Mouse (Mus musculus) kidney, embryonic 15.5 days (tissue): Measurements from ENCODE around the gene Fam25c. TPM values are rescaled to one million over a fixed set of nuclear protein-coding genes. Genes with fewer than 3 reads are reported as not detected.

ENCODE experiments used
- ATAC-seq: fragments of 200-750 bp; cut with Nextera tagmentation; replicated peaks from 2 replicates; pipeline ENCODE4 v1.8.0; 2017; ENCODE audit warnings: moderate TSS enrichment; ENCODE audit not compliant: low FRiP score
- H3K27ac ChIP-seq: fragments of 300-500 bp; sonication (generic); 2 replicates; pipeline ENCODE4 v1.5.1; 2015; ENCODE audit warnings: mild to moderate bottlenecking, inconsistent platforms
- H3K27me3 ChIP-seq: fragments of 300-500 bp; sonication (generic); 2 replicates; pipeline ENCODE4 v1.6.1; 2015; ENCODE audit warnings: inconsistent platforms
- H3K36me3 ChIP-seq: fragments of 300-500 bp; sonication (generic); 2 replicates; pipeline ENCODE4 v1.6.1; 2015; ENCODE audit warnings: inconsistent platforms
- H3K4me1 ChIP-seq: fragments of 300-500 bp; sonication (generic); 2 replicates; pipeline ENCODE4 v1.6.1; 2015; ENCODE audit warnings: inconsistent platforms
- H3K4me2 ChIP-seq: fragments of 300-500 bp; sonication (generic); 2 replicates; pipeline ENCODE4 v1.6.1; 2015; ENCODE audit warnings: moderate library complexity, mild to moderate bottlenecking, inconsistent platforms
- H3K4me3 ChIP-seq: fragments of 300-500 bp; sonication (generic); replicated peaks from 2 replicates; pipeline ENCODE4 v1.5.1; 2015; ENCODE audit warnings: mild to moderate bottlenecking, inconsistent platforms
- H3K9ac ChIP-seq: fragments of 300-500 bp; sonication (generic); 2 replicates; pipeline ENCODE4 v1.6.1; 2015; ENCODE audit warnings: mild to moderate bottlenecking, inconsistent platforms
- H3K9me3 ChIP-seq: fragments of 300-500 bp; sonication (generic); replicated peaks from 2 replicates; pipeline ENCODE4 v1.6.1; 2016; ENCODE audit warnings: inconsistent platforms
- WGBS: fragments of 180-500 bp; shearing (Covaris S2); methylation state at CpG from one replicate; pipeline ENCODE4 v1.1.7; 2015; ENCODE audit warnings: mixed read lengths; 5-methylcytosine and 5-hydroxymethylcytosine counted together
- polyA plus RNA-seq: library from polyadenylated mRNA; unstranded; fragments of >200 nt; fragmentation: Nextera tagmentation; extraction: Ambion mirVana; gene quantifications from 2 replicates; pipeline ENCODE4 v1.2.1, GENCODE M21; 2015

Fam25c gene
- polyA plus RNA-seq, 1 experiment from 2014 or later, result not detected

- WGBS, result 32% methylated on average over 18 of the region's 18 CpGs
- H3K9ac ChIP-seq, result peak overlapping the region; percentile 37; the same call in 1 of the 2 replicates
- no peaks in the 10 kb centered on the region for H3K9me3 ChIP-seq
- no peaks in the 10 kb centered on the region for H3K36me3 ChIP-seq
- H3K27ac ChIP-seq, result no peak overlapping the region
- H3K4me2 ChIP-seq, result peak overlapping the region; percentile 90
- H3K4me3 ChIP-seq, result peak overlapping the region; percentile 50
- no peaks in the 10 kb centered on the region for H3K27me3 ChIP-seq
- H3K4me1 ChIP-seq, result peaks cover 15% of the 10 kb centered on the region
- peak; percentile 65 for ATAC-seq
Observed at GRCm38 (mm10) chr14:34362726-34363445, 7.7 kb upstream of the Fam25c start.

DNA sequence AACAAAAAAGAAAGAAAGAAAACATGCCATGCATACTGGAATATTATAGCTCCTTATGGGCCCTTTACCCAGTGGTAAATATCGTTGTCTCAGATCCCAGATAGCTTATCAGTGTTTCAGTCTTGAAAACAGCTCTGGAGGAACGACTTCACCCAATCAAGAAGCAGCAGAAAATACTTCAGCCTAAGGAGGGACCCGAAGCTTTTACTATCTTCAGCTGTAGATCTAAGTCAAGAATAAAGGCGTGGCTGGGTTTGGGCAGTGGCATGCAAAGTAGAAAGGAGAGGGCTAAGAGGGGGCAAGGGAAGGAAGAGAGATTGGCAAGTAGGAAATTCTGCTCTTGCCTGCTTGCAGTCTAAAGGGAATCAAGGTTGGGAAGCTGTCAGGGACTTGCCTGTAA is 6.9 kb upstream of the Fam25c start:
- H3K4me2 ChIP-seq, result no peak overlapping the region
- H3K36me3 ChIP-seq, result no peaks in the 10 kb centered on the region
- H3K9ac ChIP-seq, result no peak overlapping the region
- H3K27ac ChIP-seq, result no peak overlapping the region
- no peak for ATAC-seq
- no peaks in the 10 kb centered on the region for H3K27me3 ChIP-seq
- peaks cover 15% of the 10 kb centered on the region for H3K4me1 ChIP-seq
- no peak overlapping the region for H3K4me3 ChIP-seq
- H3K9me3 ChIP-seq, result no peaks in the 10 kb centered on the region
- WGBS, result 70% methylated on average over 4 of the region's 4 CpGs

DNA sequence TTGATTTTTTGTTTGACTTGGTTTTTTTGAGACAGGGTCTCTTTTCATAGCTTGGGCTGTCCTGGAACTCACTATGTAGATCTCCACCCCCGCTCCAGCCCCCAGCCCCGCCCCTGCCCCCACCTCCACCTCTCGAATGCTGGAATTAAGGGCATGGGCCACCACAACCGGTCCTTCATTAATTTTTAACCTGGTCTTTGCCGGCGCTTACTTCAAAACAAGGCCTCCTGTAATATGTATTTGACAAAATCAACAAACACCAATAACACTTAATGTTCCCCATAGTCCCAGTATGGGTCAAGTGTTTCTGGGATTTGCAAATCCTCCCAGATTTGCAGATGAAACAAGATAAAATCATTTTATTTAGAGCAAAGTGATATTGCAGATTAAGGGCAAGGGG is 5.0 kb upstream of the Fam25c start:
- WGBS, result 46% methylated on average over 6 of the region's 6 CpGs
- peaks cover 15% of the 10 kb centered on the region for H3K4me1 ChIP-seq
- no peak for ATAC-seq

GRCm38 (mm10) chr14:34359676-34360244 is 4.5 kb upstream of the Fam25c start:
- no peak overlapping the region for H3K4me3 ChIP-seq
- ATAC-seq, result no peak
- peaks cover 18% of the 10 kb centered on the region for H3K4me1 ChIP-seq
- WGBS, result 54% methylated on average over 5 of the region's 5 CpGs
- no peaks in the 10 kb centered on the region for H3K27me3 ChIP-seq
- no peak overlapping the region for H3K9ac ChIP-seq
- no peak overlapping the region for H3K4me2 ChIP-seq
- no peaks in the 10 kb centered on the region for H3K9me3 ChIP-seq
- H3K27ac ChIP-seq, result no peak overlapping the region
- H3K36me3 ChIP-seq, result no peaks in the 10 kb centered on the region

More for the DNA sequence above, 5.0 kb upstream of the Fam25c start:
- Histone ChIP-seq H3K9ac (no peak overlapping the region), H3K4me2 (no peak overlapping the region), H3K36me3 (no peaks in the 10 kb centered on the region), H3K9me3 (no peaks in the 10 kb centered on the region), H3K27me3 (no peaks in the 10 kb centered on the region), H3K27ac (no peak overlapping the region), H3K4me3 (no peak overlapping the region)

DNA sequence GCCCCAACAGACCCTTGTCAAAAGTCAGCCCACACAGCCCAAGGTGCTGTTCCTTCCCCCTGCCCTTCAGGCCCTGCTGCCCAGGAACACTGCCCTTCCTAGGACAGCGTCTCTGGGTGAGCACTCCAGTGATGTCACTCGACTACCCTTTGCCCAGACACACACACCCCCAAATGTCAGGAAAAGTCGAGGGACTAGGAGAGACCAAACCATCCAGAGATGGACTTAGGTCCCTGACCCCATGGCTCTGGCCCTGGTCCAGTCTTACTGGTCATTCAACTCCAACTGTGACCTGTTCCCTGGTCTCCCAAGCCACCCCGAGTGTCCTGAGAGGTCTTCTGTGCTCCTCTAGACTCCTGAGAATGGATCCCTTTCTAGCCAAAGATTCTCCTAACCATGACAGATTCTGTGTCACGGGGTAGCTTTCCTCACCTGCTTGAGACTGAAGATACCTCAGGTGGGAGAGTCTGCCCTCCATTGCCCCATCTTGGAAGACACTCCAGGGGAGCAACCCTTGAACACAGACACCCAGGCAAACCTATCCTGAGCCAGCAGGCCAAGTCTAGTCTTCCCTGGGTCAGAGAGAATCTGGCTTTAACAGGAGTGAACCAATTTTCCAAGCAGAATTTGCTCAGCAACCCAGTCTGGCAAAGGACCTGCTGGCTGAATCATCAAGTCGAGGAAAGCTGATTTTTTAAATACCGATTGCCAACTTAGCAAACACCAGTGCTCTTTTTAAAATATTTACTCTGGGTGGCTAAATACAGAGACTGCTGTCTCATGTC is 2.6 kb upstream of the Fam25c start:
- no peak for ATAC-seq
- no peaks in the 10 kb centered on the region for H3K27me3 ChIP-seq
- H3K4me2 ChIP-seq, result no peak overlapping the region
- peaks cover 5% of the 10 kb centered on the region; the same call in 1 of the 2 replicates for H3K4me1 ChIP-seq
- no peak overlapping the region for H3K27ac ChIP-seq
- no peaks in the 10 kb centered on the region for H3K36me3 ChIP-seq
- no peaks in the 10 kb centered on the region for H3K9me3 ChIP-seq
- no peak overlapping the region for H3K4me3 ChIP-seq
- 82% methylated on average over 7 of the region's 7 CpGs for WGBS
- H3K9ac ChIP-seq, result no peak overlapping the region

DNA sequence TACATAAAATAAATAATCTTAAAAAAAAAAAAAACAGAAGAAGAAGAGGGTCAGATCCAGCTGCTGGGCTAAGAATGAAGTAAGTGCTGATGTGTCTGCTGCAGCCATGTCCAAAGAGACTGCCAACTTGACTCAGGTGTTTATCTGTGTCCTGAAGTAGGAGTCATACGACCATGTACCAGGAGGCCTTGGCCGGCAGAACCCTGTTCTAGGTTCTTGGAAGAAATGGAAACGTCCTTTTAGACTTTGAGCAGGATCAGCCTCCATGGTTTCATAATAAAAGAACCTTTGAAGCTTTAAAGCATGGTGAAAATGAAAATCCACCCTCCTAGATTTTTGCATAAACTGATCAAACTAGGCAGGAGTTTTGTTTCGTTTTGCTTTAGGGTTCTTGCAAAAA is 777 bp downstream of the Fam25c start:
- H3K4me1 ChIP-seq, result peaks cover 8% of the 10 kb centered on the region
- no peaks in the 10 kb centered on the region for H3K9me3 ChIP-seq
- no peak overlapping the region for H3K4me3 ChIP-seq
- no peaks in the 10 kb centered on the region for H3K27me3 ChIP-seq
- 85% methylated on average over 4 of the region's 4 CpGs for WGBS
- no peak overlapping the region for H3K9ac ChIP-seq
- no peak overlapping the region for H3K4me2 ChIP-seq
- no peak for ATAC-seq
- H3K36me3 ChIP-seq, result no peaks in the 10 kb centered on the region
- H3K27ac ChIP-seq, result no peak overlapping the region

DNA sequence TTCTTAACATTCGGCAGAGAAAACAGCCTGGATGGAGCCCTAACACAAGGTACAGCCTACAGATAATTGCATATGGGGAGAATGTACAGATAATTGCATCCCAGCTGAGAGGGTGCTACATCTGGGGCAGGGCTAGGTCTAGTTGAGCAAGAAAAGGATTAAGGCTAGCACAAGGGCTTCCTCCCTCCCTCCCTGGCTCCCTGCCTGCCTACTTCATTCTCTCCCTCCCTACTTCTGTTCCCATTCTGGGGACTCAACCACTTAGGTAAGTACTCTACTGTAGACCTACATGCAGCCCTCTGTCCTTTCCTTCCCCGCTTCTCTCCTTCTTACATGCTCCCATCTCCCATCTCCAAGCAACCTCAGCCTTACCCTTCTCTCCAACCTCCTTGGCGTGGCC is 1.9 kb downstream of the Fam25c start:
- no peak overlapping the region for H3K27ac ChIP-seq
- 89% methylated on average over 3 of the region's 3 CpGs for WGBS
- ATAC-seq, result no peak
- no peaks in the 10 kb centered on the region for H3K27me3 ChIP-seq
- no peak overlapping the region for H3K4me3 ChIP-seq
- no peak overlapping the region for H3K9ac ChIP-seq
- H3K9me3 ChIP-seq, result no peaks in the 10 kb centered on the region
- peaks cover 8% of the 10 kb centered on the region for H3K4me1 ChIP-seq
- no peak overlapping the region for H3K4me2 ChIP-seq
- H3K36me3 ChIP-seq, result no peaks in the 10 kb centered on the region

- no peak overlapping the region for H3K4me3 ChIP-seq
- H3K36me3 ChIP-seq, result no peaks in the 10 kb centered on the region
- no peak overlapping the region for H3K9ac ChIP-seq
- H3K4me1 ChIP-seq, result peaks cover 8% of the 10 kb centered on the region
- H3K9me3 ChIP-seq, result no peaks in the 10 kb centered on the region
- ATAC-seq, result no peak
- no peak overlapping the region for H3K4me2 ChIP-seq
- H3K27me3 ChIP-seq, result no peaks in the 10 kb centered on the region
- H3K27ac ChIP-seq, result 0 out of 2 replicates have a peak overlapping the region, but pooled peaks have one; percentile 7
- WGBS, result 66% methylated on average over 6 of the region's 6 CpGs
Observed at GRCm38 (mm10) chr14:34352523-34352922, 2.7 kb downstream of the Fam25c start.

DNA sequence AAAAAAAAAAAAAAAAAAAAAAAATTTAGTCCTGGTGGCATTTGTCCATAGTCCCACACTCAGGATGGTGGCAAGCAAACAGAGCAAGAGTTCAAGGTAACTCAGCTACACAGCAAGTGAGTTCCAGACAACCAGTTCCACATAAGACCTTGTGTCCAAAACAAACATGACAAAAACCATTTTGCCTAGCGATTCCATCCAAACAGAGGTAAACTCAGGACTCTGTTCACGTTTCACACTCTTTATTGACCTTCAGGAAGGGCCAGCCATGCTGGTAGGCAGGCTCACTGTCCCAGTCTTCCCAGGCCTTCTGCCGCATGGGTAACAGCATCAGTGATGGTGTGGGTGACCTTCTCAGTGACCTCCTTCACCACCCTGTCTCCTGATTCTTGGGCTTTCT is 3.6 kb downstream of the Fam25c start:
- 61% methylated on average over 3 of the region's 3 CpGs for WGBS
- no peaks in the 10 kb centered on the region for H3K9me3 ChIP-seq
- H3K27me3 ChIP-seq, result no peaks in the 10 kb centered on the region
- H3K4me3 ChIP-seq, result no peak overlapping the region
- no peak for ATAC-seq
- no peak overlapping the region for H3K9ac ChIP-seq
- no peak overlapping the region for H3K4me2 ChIP-seq
- H3K4me1 ChIP-seq, result peaks cover 8% of the 10 kb centered on the region
- no peak overlapping the region for H3K27ac ChIP-seq
- no peaks in the 10 kb centered on the region for H3K36me3 ChIP-seq

DNA sequence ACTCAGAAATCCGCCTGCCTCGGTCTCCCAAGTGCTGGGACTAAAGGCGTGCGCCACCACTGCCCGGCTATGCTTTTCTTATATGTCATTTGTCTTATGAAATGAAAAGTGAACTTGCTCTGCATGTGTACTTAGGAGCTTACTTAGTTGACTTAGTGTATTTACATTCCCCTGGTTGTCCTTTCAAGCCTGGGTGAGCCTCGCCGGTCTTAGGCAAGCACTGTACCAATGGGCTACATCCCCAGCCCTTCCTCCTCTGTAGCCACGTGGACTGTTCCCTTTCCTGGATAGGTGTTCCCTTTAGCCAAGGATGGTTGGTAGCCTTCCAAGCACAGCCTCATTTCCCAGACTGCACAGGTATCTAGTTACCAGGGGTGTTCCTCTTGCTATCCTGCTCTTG is 6.2 kb downstream of the Fam25c start:
- 85% methylated on average over 8 of the region's 8 CpGs for WGBS
- Histone ChIP-seq H3K36me3 (peaks cover 9% of the 10 kb centered on the region), H3K9ac (no peak overlapping the region), H3K27me3 (no peaks in the 10 kb centered on the region), H3K9me3 (no peaks in the 10 kb centered on the region), H3K4me2 (no peak overlapping the region), H3K4me1 (peaks cover 4% of the 10 kb centered on the region; the same call in 1 of the 2 replicates), H3K4me3 (no peak overlapping the region), H3K27ac (no peak overlapping the region)
- ATAC-seq, result no peak

- H3K4me2 ChIP-seq, result no peak overlapping the region
- ATAC-seq, result no peak
- H3K4me1 ChIP-seq, result peaks cover 4% of the 10 kb centered on the region; the same call in 1 of the 2 replicates
- no peak overlapping the region for H3K4me3 ChIP-seq
- H3K9me3 ChIP-seq, result no peaks in the 10 kb centered on the region
- H3K27me3 ChIP-seq, result no peaks in the 10 kb centered on the region
- H3K36me3 ChIP-seq, result peaks cover 13% of the 10 kb centered on the region
- WGBS, result 76% methylated on average over 7 of the region's 7 CpGs
- no peak overlapping the region for H3K9ac ChIP-seq
- H3K27ac ChIP-seq, result no peak overlapping the region
Observed at GRCm38 (mm10) chr14:34348301-34348700, 6.9 kb downstream of the Fam25c start.

DNA sequence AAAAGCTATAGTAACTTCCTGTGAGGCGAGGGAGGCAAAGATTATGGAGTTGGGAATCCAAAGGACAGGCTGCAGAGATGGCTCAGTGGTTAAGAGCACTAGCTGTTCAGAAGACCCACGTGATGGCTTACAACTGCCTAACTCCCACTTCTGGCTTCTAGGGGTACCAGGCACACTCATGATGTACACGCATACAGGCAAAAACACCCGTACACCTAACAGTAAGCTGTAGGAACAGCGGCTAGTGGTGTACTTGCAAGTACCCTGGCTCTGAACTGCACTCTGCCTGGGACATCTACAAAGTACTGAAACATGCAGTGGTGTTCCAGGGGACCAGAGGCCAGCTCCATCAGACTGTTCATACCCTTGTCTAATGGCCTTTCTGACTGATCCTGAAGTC is 8.1 kb downstream of the Fam25c start:
- peaks cover 25% of the 10 kb centered on the region for H3K36me3 ChIP-seq
- ATAC-seq, result no peak
- WGBS, result 94% methylated on average over 5 of the region's 5 CpGs

More for the DNA sequence above, 8.1 kb downstream of the Fam25c start:
- Histone ChIP-seq H3K9ac (no peak overlapping the region), H3K9me3 (no peaks in the 10 kb centered on the region), H3K4me3 (no peak overlapping the region), H3K4me1 (no peaks in the 10 kb centered on the region), H3K27me3 (no peaks in the 10 kb centered on the region), H3K4me2 (no peak overlapping the region), H3K27ac (no peak overlapping the region)
